Mouse (Mus musculus): ENCODE measurements around the gene Rab9b. TPM values are rescaled to one million over a fixed set of nuclear protein-coding genes. Genes with fewer than 3 reads are reported as not detected.

Rab9b gene
- polyA plus RNA-seq (2021; fragmentation: Nextera tagmentation) = 9.2 and 10.7 TPM in 2 replicates
- long read RNA-seq, experiment 1, transcript Rab9b-201 (3 exons, 3,980 nt) = major isoform, 19 of 31 reads
- long read RNA-seq, experiment 1, partial matches to known transcripts = 0 of 31 reads
- long read RNA-seq, experiment 1, other reads (novel, unspliced or antisense) = 12 of 31 reads
- long read RNA-seq, experiment 2, transcript Rab9b-201 (3 exons, 3,980 nt) = major isoform, 219 of 232 reads
- long read RNA-seq, experiment 2, partial matches to known transcripts = 0 of 232 reads
- long read RNA-seq, experiment 2, other reads (novel, unspliced or antisense) = 13 of 232 reads

GRCm38 (mm10) chrX:136868061-136869040, at the start of gene Rab9b:
Rab9b (minus strand) TSS chrX:136868755.

GRCm38 (mm10) chrX:136822371-136822770, 46.2 kb downstream of the Rab9b start, which contains the start of gene Plp1:
Plp1 (plus strand) TSS chrX:136822671.

Other genes with a start within 250 kb of the Rab9b start
- gene Tceal1, start 160.8 kb downstream of the Rab9b start, polyA plus RNA-seq (2021; fragmentation: Nextera tagmentation) = 28.8 and 31.3 TPM in 2 replicates
- 188 and 193 TPM in 2 replicates for gene Morf4l2, start 125.1 kb downstream of the Rab9b start, polyA plus RNA-seq (2021; fragmentation: Nextera tagmentation)
- 0.15 and 0.18 TPM in 2 replicates for gene Glra4, start 88.6 kb downstream of the Rab9b start, polyA plus RNA-seq (2021; fragmentation: Nextera tagmentation)
- gene Plp1, start 46.1 kb downstream of the Rab9b start, polyA plus RNA-seq (2021; fragmentation: Nextera tagmentation) = 1,040 and 1,122 TPM in 2 replicates
- not detected in 2 replicates for gene H2bfm, start 58.6 kb upstream of the Rab9b start, polyA plus RNA-seq (2021; fragmentation: Nextera tagmentation)
- 31.9 and 33.3 TPM in 2 replicates for gene Tmsb15b2, start 106.7 kb upstream of the Rab9b start, polyA plus RNA-seq (2021; fragmentation: Nextera tagmentation)
- 8.0 and 13.4 TPM in 2 replicates for gene Tmsb15l, start 108.1 kb upstream of the Rab9b start, polyA plus RNA-seq (2021; fragmentation: Nextera tagmentation)
- gene Tmsb15b1, start 108.1 kb upstream of the Rab9b start, polyA plus RNA-seq (2021; fragmentation: Nextera tagmentation) = 17.9 and 18.6 TPM in 2 replicates
- 257 and 296 TPM in 2 replicates for gene Zcchc18, start 124.4 kb upstream of the Rab9b start, polyA plus RNA-seq (2021; fragmentation: Nextera tagmentation)
- gene Slc25a53, start 169.5 kb upstream of the Rab9b start, polyA plus RNA-seq (2021; fragmentation: Nextera tagmentation) = 7.5 and 9.1 TPM in 2 replicates
- gene Fam199x, start 180.8 kb upstream of the Rab9b start, polyA plus RNA-seq (2021; fragmentation: Nextera tagmentation) = 2.0 and 2.6 TPM in 2 replicates